Mouse (Mus musculus) intestine, embryonic 15.5 days (tissue): ENCODE measurements around the gene Snrpa1. TPM values are rescaled to one million over a fixed set of nuclear protein-coding genes. Genes with fewer than 3 reads are reported as not detected.
A peak's percentile ranks its signal among the peaks of the same experiment; 100 is the strongest.
"Not testable (repeated sequence)": the region's sequence is repeated elsewhere in the genome, so short reads cannot be mapped to it uniquely, and the experiment has no call there.

Source experiments
- ATAC-seq: fragments of 200-750 bp; cut with Nextera tagmentation; 2 replicates; pipeline ENCODE4 v1.8.0; 2017; ENCODE audit warnings: moderate TSS enrichment, moderate library complexity
- H3K27ac ChIP-seq: fragments of 300-500 bp; sonication (generic); 2 replicates; pipeline ENCODE4 v1.5.1; 2015; ENCODE audit warnings: mild to moderate bottlenecking, inconsistent platforms
- H3K27me3 ChIP-seq: fragments of 300-500 bp; sonication (generic); replicated peaks from 2 replicates; pipeline ENCODE4 v1.6.1; 2015; ENCODE audit warnings: inconsistent platforms
- H3K36me3 ChIP-seq: fragments of 300-500 bp; sonication (generic); 2 replicates; pipeline ENCODE4 v1.6.1; 2015; ENCODE audit warnings: inconsistent platforms
- H3K4me1 ChIP-seq: fragments of 300-500 bp; sonication (generic); replicated peaks from 2 replicates; pipeline ENCODE4 v1.6.1; 2015; ENCODE audit warnings: inconsistent platforms
- H3K4me2 ChIP-seq: fragments of 300-500 bp; sonication (generic); replicated peaks from 2 replicates; pipeline ENCODE4 v1.6.1; 2015; ENCODE audit warnings: mild to moderate bottlenecking, inconsistent platforms
- H3K4me3 ChIP-seq: fragments of 300-500 bp; sonication (generic); replicated peaks from 2 replicates; pipeline ENCODE4 v1.5.1; 2015; ENCODE audit warnings: inconsistent platforms
- H3K9ac ChIP-seq: fragments of 300-500 bp; sonication (generic); 2 replicates; pipeline ENCODE4 v1.6.1; 2015; ENCODE audit warnings: inconsistent platforms
- H3K9me3 ChIP-seq: fragments of 300-500 bp; sonication (generic); 2 replicates; pipeline ENCODE4 v1.6.1; 2016; ENCODE audit warnings: inconsistent platforms
- WGBS: fragments of 180-500 bp; shearing (Covaris S2); methylation state at CpG from one replicate; pipeline ENCODE4 v1.1.7; 2015; 5-methylcytosine and 5-hydroxymethylcytosine counted together
- polyA plus RNA-seq: library from polyadenylated mRNA; unstranded; fragments of >200 nt; fragmentation: Nextera tagmentation; extraction: Ambion mirVana; gene quantifications from 2 replicates; pipeline ENCODE4 v1.2.1, GENCODE M21; 2015

The Snrpa1 gene
- polyA plus RNA-seq, 1 experiment from 2014 or later = 179 TPM

DNA sequence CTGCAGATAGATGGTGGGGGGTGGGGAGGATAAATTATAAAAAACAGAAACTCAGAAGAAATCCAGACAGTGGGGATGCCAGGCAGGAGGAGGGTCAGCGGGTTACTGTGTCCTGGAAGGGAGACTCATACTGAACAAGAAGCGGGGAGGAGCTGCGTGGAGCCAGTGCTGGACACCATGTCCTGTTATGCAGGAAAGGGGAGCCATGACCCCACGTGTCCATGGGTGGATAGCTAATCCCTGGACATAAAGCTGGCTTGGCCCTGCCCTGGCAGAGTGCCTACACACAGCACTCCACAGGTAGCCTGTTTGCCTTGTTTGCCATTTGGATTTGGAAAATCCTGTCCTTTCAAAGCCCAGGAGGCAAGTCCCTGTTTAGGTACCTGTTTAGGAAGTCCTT lies 10.8 kb upstream of the Snrpa1 start:
- no peak overlapping the region for H3K4me3 ChIP-seq
- ATAC-seq = no peak
- H3K4me2 ChIP-seq = no peak overlapping the region
- H3K9ac ChIP-seq = no peak overlapping the region
- H3K4me1 ChIP-seq = no peaks in the 10 kb centered on the region
- H3K27ac ChIP-seq = no peak overlapping the region
- no peaks in the 10 kb centered on the region for H3K36me3 ChIP-seq
- H3K27me3 ChIP-seq = 0 out of 2 replicates have a peak, but pooled peaks cover 4% of the 10 kb centered on the region
- H3K9me3 ChIP-seq = no peaks in the 10 kb centered on the region
- WGBS = 69% methylated on average over 4 of the region's 4 CpGs

DNA sequence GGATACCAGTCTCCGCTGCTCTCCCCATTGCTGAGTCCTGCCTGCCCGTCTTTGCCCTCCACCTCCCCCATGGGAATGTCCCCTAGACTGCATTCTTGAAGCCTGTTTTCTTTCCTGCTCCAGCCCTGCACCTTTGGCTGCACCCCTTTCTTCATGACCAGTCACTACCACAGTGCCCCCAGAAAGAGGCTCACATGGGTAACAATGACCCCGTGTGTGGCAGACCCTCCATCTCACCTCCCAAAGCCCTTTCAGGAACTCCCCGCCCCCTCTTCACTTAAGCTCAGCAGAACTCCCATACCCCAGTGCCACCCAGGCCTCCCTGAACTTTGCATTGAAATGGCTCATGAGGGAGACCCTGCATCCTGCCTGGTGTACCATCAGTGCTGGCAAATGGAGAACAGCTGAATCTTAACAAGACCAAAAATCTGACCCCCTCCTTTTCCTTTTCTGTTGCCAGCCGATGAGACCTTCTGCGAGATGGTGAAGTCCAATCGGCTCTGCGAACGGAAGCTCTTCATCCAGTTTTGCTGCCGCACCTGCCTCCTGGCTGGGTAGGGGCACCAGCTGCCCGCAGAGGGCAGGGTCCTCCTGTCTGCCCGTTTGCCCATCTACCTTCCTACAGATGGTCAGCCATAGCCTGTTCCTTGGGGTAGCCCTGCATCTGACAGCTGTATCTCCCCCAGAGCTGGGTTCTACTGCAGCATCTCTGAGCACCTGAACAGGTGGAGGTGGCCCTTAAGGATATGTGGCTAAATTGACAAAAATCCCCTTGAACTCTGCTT lies 10.2 kb upstream of the Snrpa1 start:
- Histone ChIP-seq H3K27ac (no peak overlapping the region), H3K9ac (no peak overlapping the region), H3K27me3 (0 out of 2 replicates have a peak, but pooled peaks cover 4% of the 10 kb centered on the region), H3K9me3 (no peaks in the 10 kb centered on the region), H3K36me3 (no peaks in the 10 kb centered on the region), H3K4me3 (no peak overlapping the region), H3K4me1 (no peaks in the 10 kb centered on the region), H3K4me2 (no peak overlapping the region)
- 82% methylated on average over 12 of the region's 12 CpGs for whole genome bisulfite sequencing
- no peak for ATAC-seq

DNA sequence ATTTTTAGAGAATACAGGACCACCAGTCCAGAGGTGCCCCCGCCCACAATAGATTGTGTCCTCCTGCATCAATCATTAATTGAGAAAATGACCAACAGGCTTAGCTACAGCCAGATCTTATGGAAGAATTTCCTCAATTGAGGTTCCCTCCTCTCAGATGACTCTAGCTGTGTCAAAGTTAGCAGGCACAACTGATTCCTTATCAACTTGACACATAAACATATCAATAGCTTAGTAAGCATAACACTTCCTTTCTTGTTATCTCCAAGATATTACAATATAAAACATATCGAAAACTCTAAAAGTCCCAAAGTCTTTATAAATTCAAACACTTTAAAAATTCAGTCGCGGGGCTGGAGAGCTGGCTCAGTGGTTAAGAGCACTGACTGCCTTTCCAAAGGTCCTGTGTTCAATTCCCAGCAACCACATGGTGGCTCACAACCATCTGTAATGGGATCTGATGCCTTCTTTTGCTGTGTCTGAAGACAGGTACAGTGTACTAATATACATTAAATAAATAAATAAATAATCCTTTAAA lies 4.8 kb upstream of the Snrpa1 start:
- no peaks in the 10 kb centered on the region for H3K36me3 ChIP-seq
- H3K9me3 ChIP-seq = no peaks in the 10 kb centered on the region
- WGBS = 85% methylated on average over 4 of the region's 4 CpGs

DNA sequence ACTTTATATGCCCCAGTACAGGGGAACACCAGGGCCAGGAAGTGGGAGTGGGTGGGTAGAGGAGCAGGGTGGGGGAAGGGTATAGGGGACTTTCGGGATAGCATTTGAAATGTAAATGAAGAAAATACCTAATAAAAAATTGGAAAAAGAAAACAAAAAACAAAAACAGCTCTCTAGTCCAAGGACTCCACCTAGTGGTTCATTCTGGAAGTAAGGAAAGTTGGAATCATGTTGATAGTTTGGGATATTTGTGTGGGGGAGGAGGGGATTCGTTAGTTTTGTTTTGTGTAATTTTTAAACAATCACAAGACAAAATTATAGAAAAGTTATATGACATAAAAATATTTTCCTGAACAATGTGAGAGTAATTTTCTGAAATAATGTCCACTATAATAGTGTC lies 3.4 kb upstream of the Snrpa1 start:
- ATAC-seq = not testable (repeated sequence)

More for the DNA sequence above, 4.8 kb upstream of the Snrpa1 start:
- Histone ChIP-seq H3K4me1 (no peaks in the 10 kb centered on the region), H3K4me3 (no peak overlapping the region), H3K9ac (no peak overlapping the region), H3K27me3 (no peaks in the 10 kb centered on the region), H3K27ac (no peak overlapping the region), H3K4me2 (no peak overlapping the region)
- ATAC-seq = no peak

DNA sequence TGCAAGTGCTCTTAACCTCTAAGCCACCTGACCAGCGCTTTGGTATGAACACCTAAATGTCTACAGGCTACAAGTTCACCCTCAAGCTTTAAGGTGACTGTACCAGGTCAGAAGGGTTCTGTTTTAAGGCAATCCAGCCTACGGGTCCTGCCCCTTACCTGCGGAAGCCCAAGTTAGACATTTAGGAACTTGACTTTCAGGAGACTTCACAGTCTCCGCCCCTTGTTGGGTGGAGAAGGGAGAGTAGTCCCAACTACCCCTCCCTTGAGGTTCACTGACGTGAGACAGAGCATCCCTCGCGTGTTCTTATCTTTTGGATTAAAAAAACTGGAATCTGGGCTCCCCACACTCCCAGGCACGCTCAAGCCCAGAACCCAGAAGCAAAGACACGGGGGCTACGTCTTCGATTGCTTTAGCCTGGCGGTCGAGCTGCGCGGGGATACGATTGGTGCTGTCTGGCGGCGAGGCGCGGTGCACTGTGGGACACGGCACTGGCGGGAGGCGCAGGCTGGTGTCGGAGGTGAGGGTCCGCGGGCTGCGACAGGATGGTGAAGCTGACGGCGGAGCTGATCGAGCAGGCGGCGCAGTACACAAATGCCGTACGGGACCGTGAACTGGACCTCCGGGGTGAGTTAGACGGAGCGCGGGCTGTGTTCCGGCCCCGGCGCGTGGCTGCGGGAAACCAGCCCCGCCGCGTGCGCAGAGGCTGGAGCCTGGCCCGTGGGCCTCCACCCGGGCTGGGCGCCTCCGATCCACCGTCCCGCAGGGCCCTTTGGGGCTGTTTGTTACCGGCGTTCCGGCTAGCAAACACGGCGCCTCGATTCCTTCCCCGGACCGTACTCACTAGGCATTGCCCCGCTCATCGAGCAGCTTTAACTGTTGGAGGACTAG lies 1.5 kb downstream of the Snrpa1 start:
- H3K9me3 ChIP-seq = no peaks in the 10 kb centered on the region
- peak overlapping the region; percentile 73 for H3K27ac ChIP-seq
- H3K4me3 ChIP-seq = peak overlapping the region; percentile 70
- ATAC-seq = peak; percentile 96
- peak overlapping the region; percentile 79 for H3K4me2 ChIP-seq
- 1% methylated on average over 64 of the region's 64 CpGs for WGBS
- peaks cover 10% of the 10 kb centered on the region for H3K4me1 ChIP-seq
- no peaks in the 10 kb centered on the region for H3K27me3 ChIP-seq
- 0 out of 2 replicates have a peak, but pooled peaks cover 2% of the 10 kb centered on the region for H3K36me3 ChIP-seq
- H3K9ac ChIP-seq = peak overlapping the region; percentile 70

More for the DNA sequence above, 3.4 kb upstream of the Snrpa1 start:
- not testable (repeated sequence) for H3K36me3 ChIP-seq, H3K27ac ChIP-seq, H3K9ac ChIP-seq, H3K9me3 ChIP-seq, H3K27me3 ChIP-seq, H3K4me2 ChIP-seq, H3K4me1 ChIP-seq, H3K4me3 ChIP-seq
- WGBS = 10% methylated on average over 2 of the region's 2 CpGs

DNA sequence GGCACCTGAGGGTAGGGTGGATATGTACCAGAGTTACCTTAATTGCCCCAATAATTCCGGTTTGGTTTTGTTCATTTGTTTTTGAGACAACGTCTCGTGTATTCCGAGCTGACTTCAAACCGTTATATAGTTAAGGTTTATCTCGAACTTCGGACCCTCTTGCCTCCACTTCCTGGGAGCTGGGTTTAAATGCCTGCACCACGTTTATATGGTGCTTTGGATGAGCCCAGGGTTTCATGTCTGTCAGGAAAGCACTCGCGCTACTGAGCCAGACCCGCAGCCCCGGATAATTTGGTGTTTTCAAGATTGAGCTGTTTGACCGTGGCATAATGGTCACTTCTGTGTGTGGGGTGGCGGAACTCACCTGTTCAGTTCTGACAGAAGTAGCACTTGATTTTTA lies 2.3 kb downstream of the Snrpa1 start:
- H3K27ac ChIP-seq = no peak overlapping the region
- peak; percentile 24 for ATAC-seq
- 1% methylated on average over 14 of the region's 14 CpGs for WGBS
- peaks cover 4% of the 10 kb centered on the region; the same call in 1 of the 2 replicates for H3K36me3 ChIP-seq
- H3K9ac ChIP-seq = peak overlapping the region; percentile 70
- peak overlapping the region; percentile 79 for H3K4me2 ChIP-seq
- peak overlapping the region; percentile 70 for H3K4me3 ChIP-seq
- H3K27me3 ChIP-seq = no peaks in the 10 kb centered on the region
- peaks cover 10% of the 10 kb centered on the region for H3K4me1 ChIP-seq
- H3K9me3 ChIP-seq = no peaks in the 10 kb centered on the region

DNA sequence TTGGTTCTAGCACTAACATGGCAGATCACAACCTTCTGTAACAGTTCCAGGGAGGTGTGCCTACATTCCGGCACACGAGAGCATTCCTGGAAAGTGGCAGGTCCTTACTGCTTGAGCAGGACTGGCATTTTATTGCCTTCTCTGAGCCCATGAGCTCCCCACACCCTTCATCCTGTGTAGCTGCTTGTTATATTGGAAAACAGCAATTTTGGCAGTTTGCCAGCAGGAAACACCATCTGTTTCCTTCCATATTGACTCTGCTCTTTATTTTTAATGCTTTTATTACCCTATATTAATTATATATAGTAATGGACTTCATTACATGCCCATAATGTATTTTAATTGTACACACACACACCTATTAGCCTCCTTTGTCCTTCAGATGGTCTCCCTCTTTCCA lies 17.6 kb downstream of the Snrpa1 start:
- H3K36me3 ChIP-seq = peaks cover 22% of the 10 kb centered on the region
- no peaks in the 10 kb centered on the region for H3K9me3 ChIP-seq
- no peak overlapping the region for H3K4me2 ChIP-seq
- peaks cover 9% of the 10 kb centered on the region; the same call in 1 of the 2 replicates for H3K4me1 ChIP-seq
- H3K27me3 ChIP-seq = no peaks in the 10 kb centered on the region
- WGBS = 63% methylated on average over 2 of the region's 2 CpGs
- no peak overlapping the region for H3K9ac ChIP-seq
- no peak overlapping the region for H3K27ac ChIP-seq
- H3K4me3 ChIP-seq = no peak overlapping the region
- no peak for ATAC-seq

DNA sequence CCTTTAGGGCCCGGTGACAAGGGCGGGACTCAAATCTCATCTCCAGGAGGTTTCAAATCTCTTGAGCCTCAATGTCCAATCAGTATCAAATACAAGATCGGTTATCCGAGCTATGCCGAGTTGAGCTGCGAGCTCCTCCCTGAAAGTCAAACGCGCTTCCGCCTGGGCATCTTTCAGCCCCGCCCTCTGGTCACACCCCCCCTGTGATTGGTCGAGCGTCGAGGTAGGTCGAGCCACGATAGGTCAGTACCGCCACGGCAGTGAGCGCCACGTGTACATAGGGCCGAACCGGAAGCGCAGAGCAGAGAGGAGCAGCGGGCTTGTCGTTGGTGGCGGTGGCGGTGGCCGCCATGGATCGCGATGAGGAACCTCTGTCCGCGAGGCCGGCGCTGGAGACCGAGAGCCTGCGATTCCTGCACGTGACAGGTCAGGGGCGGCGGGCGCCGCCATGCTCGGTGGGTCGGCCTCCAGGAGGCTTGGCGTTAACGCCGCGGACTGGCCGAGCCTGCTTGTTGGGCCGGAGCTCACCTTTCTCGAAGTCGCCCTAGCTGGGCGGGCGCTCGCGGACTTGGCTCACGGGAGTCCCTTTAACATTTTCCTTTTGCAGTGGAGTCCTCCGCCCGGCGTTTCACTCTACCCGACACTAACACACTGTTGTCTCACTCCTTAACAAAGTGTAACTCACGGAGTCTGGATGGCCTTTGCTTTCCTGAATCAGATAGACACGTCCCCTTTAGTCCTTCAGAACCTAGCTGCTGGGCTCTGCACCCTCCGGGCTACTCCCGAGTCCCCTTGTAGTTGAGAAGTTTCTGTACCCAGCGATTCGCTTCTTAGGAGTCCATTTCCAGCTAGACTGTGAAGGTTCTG lies 20.8 kb downstream of the Snrpa1 start, which contains the start of gene Selenos:
Gene Selenos (plus strand): TSS at position 286 of the 867 bp plus-strand sequence.
- under 1% methylated on average over 65 of the region's 65 CpGs for WGBS
- H3K4me1 ChIP-seq = peaks cover 18% of the 10 kb centered on the region
- peaks cover 16% of the 10 kb centered on the region for H3K36me3 ChIP-seq
- H3K4me2 ChIP-seq = peak within 1 kb of the TSS; percentile 76
- H3K4me3 ChIP-seq = peak within 1 kb of the TSS; percentile 76
- peak within 1 kb of the TSS; percentile 57 for H3K27ac ChIP-seq
- no peaks in the 10 kb centered on the region for H3K9me3 ChIP-seq
- peak within 1 kb of the TSS; percentile 76 for H3K9ac ChIP-seq
- no peaks in the 10 kb centered on the region for H3K27me3 ChIP-seq
- peak; percentile 100 for ATAC-seq

DNA sequence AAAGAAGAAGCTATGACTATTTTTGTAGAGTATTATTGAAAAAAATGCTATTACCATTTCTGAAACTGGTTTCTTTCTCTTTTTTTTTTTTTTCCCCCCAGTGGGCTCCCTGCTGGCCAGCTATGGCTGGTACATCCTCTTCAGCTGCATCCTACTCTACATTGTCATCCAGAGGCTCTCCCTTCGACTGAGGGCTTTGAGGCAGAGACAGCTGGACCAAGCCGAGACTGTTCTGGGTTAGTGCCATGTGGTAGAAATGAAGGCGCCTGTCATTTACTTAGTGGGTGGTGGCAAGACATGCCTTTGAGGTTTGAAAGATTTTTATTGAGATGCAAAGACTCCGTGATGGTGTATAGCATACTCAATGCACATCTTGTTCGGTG lies 21.4 kb downstream of the Snrpa1 start:
- Histone ChIP-seq H3K4me3 (peak overlapping the region; percentile 76), H3K4me2 (peak overlapping the region; percentile 76), H3K27me3 (no peaks in the 10 kb centered on the region), H3K9me3 (no peaks in the 10 kb centered on the region), H3K27ac (no peak overlapping the region), H3K4me1 (peaks cover 18% of the 10 kb centered on the region), H3K9ac (peak overlapping the region; percentile 76), H3K36me3 (peaks cover 12% of the 10 kb centered on the region)
- ATAC-seq = no peak
- 39% methylated on average over 5 of the region's 5 CpGs for WGBS

DNA sequence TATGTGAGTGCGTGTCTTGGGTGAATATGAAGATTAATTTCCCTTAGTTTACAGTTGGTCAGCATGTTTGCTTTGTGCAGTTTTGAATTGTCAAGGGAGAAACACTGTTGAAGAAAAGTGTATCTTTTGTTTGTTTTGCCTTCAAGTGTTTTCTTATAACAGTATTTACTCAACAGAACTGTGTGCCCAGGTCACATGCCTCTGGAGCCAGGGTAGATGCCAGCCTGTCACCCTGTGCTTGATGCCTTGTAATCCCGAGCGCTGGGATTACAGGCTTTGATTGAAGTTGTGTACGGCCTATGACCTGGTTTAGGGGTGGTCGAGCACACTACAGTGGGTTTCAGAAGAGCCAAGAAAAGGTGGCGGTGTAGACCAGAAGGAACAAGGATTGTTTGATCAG lies 25.0 kb downstream of the Snrpa1 start:
- no peak overlapping the region for H3K27ac ChIP-seq
- peaks cover 14% of the 10 kb centered on the region for H3K4me1 ChIP-seq
- 93% methylated on average over 6 of the region's 6 CpGs for WGBS
- peaks cover 38% of the 10 kb centered on the region for H3K36me3 ChIP-seq
- no peaks in the 10 kb centered on the region for H3K9me3 ChIP-seq
- no peak for ATAC-seq
- no peak overlapping the region for H3K9ac ChIP-seq
- no peaks in the 10 kb centered on the region for H3K27me3 ChIP-seq
- H3K4me3 ChIP-seq = no peak overlapping the region
- H3K4me2 ChIP-seq = no peak overlapping the region

DNA sequence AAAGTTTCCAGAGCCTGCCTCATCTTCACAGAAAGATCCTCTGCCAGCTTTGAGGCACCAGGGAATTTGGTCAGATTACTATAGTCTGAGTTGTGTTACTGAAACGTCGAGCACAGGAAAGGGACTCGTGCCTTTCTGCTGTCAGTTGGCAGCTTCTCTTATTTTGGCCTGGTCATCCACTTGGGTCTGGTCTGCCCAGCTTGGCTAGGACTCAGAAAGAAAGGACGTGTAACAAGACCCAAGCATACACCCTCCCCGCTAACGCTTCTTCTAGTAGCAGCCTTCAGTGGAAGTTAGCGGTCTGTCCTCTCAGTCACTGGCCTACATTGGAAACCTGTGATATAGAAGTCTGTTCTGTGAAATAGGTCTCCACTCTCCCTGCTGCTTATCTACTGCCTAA lies 25.7 kb downstream of the Snrpa1 start:
- no peak for ATAC-seq
- Histone ChIP-seq H3K27ac (no peak overlapping the region), H3K27me3 (no peaks in the 10 kb centered on the region), H3K4me1 (peaks cover 14% of the 10 kb centered on the region), H3K9me3 (no peaks in the 10 kb centered on the region), H3K4me2 (no peak overlapping the region), H3K36me3 (peaks cover 43% of the 10 kb centered on the region), H3K9ac (no peak overlapping the region), H3K4me3 (no peak overlapping the region)
- 82% methylated on average over 7 of the region's 7 CpGs for WGBS
